Mouse (Mus musculus): Measurements from ENCODE around the gene Nat8f2. TPM values are rescaled to one million over a fixed set of nuclear protein-coding genes. Genes with fewer than 3 reads are reported as not detected.
"Not testable (repeated sequence)": the region's sequence is repeated elsewhere in the genome, so short reads cannot be mapped to it uniquely, and the experiment has no call there.

Gene Nat8f2
- polyA plus RNA-seq, 1 experiment from 2014 or later, result not detected

GRCm38 (mm10) chr6:85862565-85862964, 6.4 kb downstream of the Nat8f2 start:
- no peak overlapping the region for H3K4me2 ChIP-seq (replicated peaks)
- no peak overlapping the region for H3K9ac ChIP-seq (replicated peaks)
- H3K36me3 ChIP-seq, result no peaks in the 10 kb centered on the region
- ATAC-seq, result no peak
- H3K4me3 ChIP-seq (replicated peaks), result no peak overlapping the region
- no peaks in the 10 kb centered on the region for H3K27me3 ChIP-seq
- H3K4me1 ChIP-seq (replicated peaks), result no peaks in the 10 kb centered on the region
- H3K9me3 ChIP-seq, result no peaks in the 10 kb centered on the region
- no peak overlapping the region for H3K27ac ChIP-seq
- 80% methylated on average over 3 of the region's 3 CpGs for WGBS

GRCm38 (mm10) chr6:85861247-85861646, 7.7 kb downstream of the Nat8f2 start:
- no peak overlapping the region for H3K4me2 ChIP-seq (replicated peaks)
- 93% methylated on average over 3 of the region's 3 CpGs for WGBS

GRCm38 (mm10) chr6:85856194-85856678, 12.7 kb downstream of the Nat8f2 start:
- no peaks in the 10 kb centered on the region for H3K9me3 ChIP-seq

More at GRCm38 (mm10) chr6:85861247-85861646, 7.7 kb downstream of the Nat8f2 start:
- Histone ChIP-seq H3K9me3 (no peaks in the 10 kb centered on the region), H3K27ac (no peak overlapping the region), H3K36me3 (no peaks in the 10 kb centered on the region), H3K4me1 (replicated peaks) (no peaks in the 10 kb centered on the region), H3K27me3 (no peaks in the 10 kb centered on the region), H3K9ac (replicated peaks) (no peak overlapping the region), H3K4me3 (replicated peaks) (no peak overlapping the region)
- no peak for ATAC-seq

GRCm38 (mm10) chr6:85853481-85853880, 15.5 kb downstream of the Nat8f2 start:
- WGBS, result 83% methylated on average over 3 of the region's 3 CpGs

More at GRCm38 (mm10) chr6:85856194-85856678, 12.7 kb downstream of the Nat8f2 start:
- no peak overlapping the region for H3K27ac ChIP-seq
- H3K9ac ChIP-seq (replicated peaks), result no peak overlapping the region
- ATAC-seq, result 0 out of 2 replicates have a peak, but pooled peaks have one; percentile 17
- H3K36me3 ChIP-seq, result no peaks in the 10 kb centered on the region
- no peaks in the 10 kb centered on the region for H3K27me3 ChIP-seq
- no peak overlapping the region for H3K4me2 ChIP-seq (replicated peaks)
- WGBS, result 75% methylated on average over 1 of the region's 1 CpGs
- H3K4me3 ChIP-seq (replicated peaks), result no peak overlapping the region
- no peaks in the 10 kb centered on the region for H3K4me1 ChIP-seq (replicated peaks)

GRCm38 (mm10) chr6:85851062-85851773, 17.7 kb downstream of the Nat8f2 start:
- 91% methylated on average over 7 of the region's 7 CpGs for WGBS
- Histone ChIP-seq H3K9me3 (no peaks in the 10 kb centered on the region), H3K4me1 (replicated peaks) (0 out of 2 replicates have a peak, but pooled peaks cover 4% of the 10 kb centered on the region), H3K27me3 (no peaks in the 10 kb centered on the region), H3K36me3 (no peaks in the 10 kb centered on the region), H3K27ac (no peak overlapping the region), H3K9ac (replicated peaks) (no peak overlapping the region), H3K4me3 (replicated peaks) (no peak overlapping the region), H3K4me2 (replicated peaks) (no peak overlapping the region)
- ATAC-seq, result no peak

More at GRCm38 (mm10) chr6:85853481-85853880, 15.5 kb downstream of the Nat8f2 start:
- Histone ChIP-seq H3K4me3 (replicated peaks) (no peak overlapping the region), H3K4me1 (replicated peaks) (no peaks in the 10 kb centered on the region), H3K9me3 (no peaks in the 10 kb centered on the region), H3K36me3 (no peaks in the 10 kb centered on the region), H3K4me2 (replicated peaks) (no peak overlapping the region), H3K9ac (replicated peaks) (no peak overlapping the region), H3K27ac (no peak overlapping the region), H3K27me3 (no peaks in the 10 kb centered on the region)
- ATAC-seq, result no peak

GRCm38 (mm10) chr6:85849240-85849639, 19.7 kb downstream of the Nat8f2 start:
- Histone ChIP-seq H3K27me3 (no peaks in the 10 kb centered on the region), H3K9ac (replicated peaks) (no peak overlapping the region), H3K9me3 (no peaks in the 10 kb centered on the region), H3K4me2 (replicated peaks) (no peak overlapping the region), H3K36me3 (no peaks in the 10 kb centered on the region), H3K4me3 (replicated peaks) (no peak overlapping the region), H3K27ac (no peak overlapping the region), H3K4me1 (replicated peaks) (0 out of 2 replicates have a peak, but pooled peaks cover 4% of the 10 kb centered on the region)
- WGBS, result 22% methylated on average over 2 of the region's 2 CpGs
- ATAC-seq, result no peak

GRCm38 (mm10) chr6:85848140-85848539, 20.8 kb downstream of the Nat8f2 start:
- WGBS, result 94% methylated on average over 4 of the region's 4 CpGs
- Histone ChIP-seq H3K36me3 (no peaks in the 10 kb centered on the region), H3K4me1 (replicated peaks) (0 out of 2 replicates have a peak, but pooled peaks cover 4% of the 10 kb centered on the region), H3K9me3 (no peaks in the 10 kb centered on the region), H3K9ac (replicated peaks) (no peak overlapping the region), H3K4me3 (replicated peaks) (no peak overlapping the region), H3K27ac (no peak overlapping the region), H3K27me3 (no peaks in the 10 kb centered on the region), H3K4me2 (replicated peaks) (no peak overlapping the region)
- ATAC-seq, result no peak

GRCm38 (mm10) chr6:85846921-85847320, 22.0 kb downstream of the Nat8f2 start:
- Histone ChIP-seq H3K4me1 (replicated peaks) (0 out of 2 replicates have a peak, but pooled peaks cover 4% of the 10 kb centered on the region), H3K9ac (replicated peaks) (no peak overlapping the region), H3K27me3 (no peaks in the 10 kb centered on the region), H3K27ac (no peak overlapping the region), H3K4me3 (replicated peaks) (no peak overlapping the region), H3K4me2 (replicated peaks) (no peak overlapping the region), H3K9me3 (no peaks in the 10 kb centered on the region), H3K36me3 (no peaks in the 10 kb centered on the region)
- no peak for ATAC-seq
- 49% methylated on average over 1 of the region's 1 CpGs for WGBS

GRCm38 (mm10) chr6:85843677-85844458, 25.1 kb downstream of the Nat8f2 start:
- not testable (repeated sequence) for H3K27me3 ChIP-seq; H3K9ac ChIP-seq (replicated peaks); H3K4me3 ChIP-seq (replicated peaks); H3K4me1 ChIP-seq (replicated peaks); H3K36me3 ChIP-seq; H3K27ac ChIP-seq; ATAC-seq; H3K4me2 ChIP-seq (replicated peaks); H3K9me3 ChIP-seq
- 57% methylated on average over 25 of the region's 25 CpGs for WGBS

- ATAC-seq, result no peak
- no peaks in the 10 kb centered on the region for H3K9me3 ChIP-seq
- no peak overlapping the region for H3K27ac ChIP-seq
- no peaks in the 10 kb centered on the region for H3K27me3 ChIP-seq
- 32% methylated on average over 4 of the region's 4 CpGs for WGBS
- 0 out of 2 replicates have a peak, but pooled peaks cover 3% of the 10 kb centered on the region for H3K4me1 ChIP-seq (replicated peaks)
- H3K4me2 ChIP-seq (replicated peaks), result no peak overlapping the region
- no peak overlapping the region for H3K9ac ChIP-seq (replicated peaks)
- no peak overlapping the region for H3K4me3 ChIP-seq (replicated peaks)
- no peaks in the 10 kb centered on the region for H3K36me3 ChIP-seq
Measured at GRCm38 (mm10) chr6:85839982-85840381, 29.0 kb downstream of the Nat8f2 start.

- WGBS, result 64% methylated on average over 8 of the region's 8 CpGs
- Histone ChIP-seq H3K4me3 (replicated peaks) (no peak overlapping the region), H3K9me3 (no peaks in the 10 kb centered on the region), H3K4me2 (replicated peaks) (no peak overlapping the region), H3K27me3 (no peaks in the 10 kb centered on the region), H3K27ac (no peak overlapping the region), H3K9ac (replicated peaks) (no peak overlapping the region), H3K4me1 (replicated peaks) (0 out of 2 replicates have a peak, but pooled peaks cover 3% of the 10 kb centered on the region), H3K36me3 (no peaks in the 10 kb centered on the region)
- ATAC-seq, result no peak
Measured at GRCm38 (mm10) chr6:85838674-85839073, 30.3 kb downstream of the Nat8f2 start.

- not testable (repeated sequence) for H3K27ac ChIP-seq; H3K4me2 ChIP-seq (replicated peaks); H3K36me3 ChIP-seq; H3K27me3 ChIP-seq; H3K4me1 ChIP-seq (replicated peaks); ATAC-seq; H3K4me3 ChIP-seq (replicated peaks); H3K9me3 ChIP-seq; H3K9ac ChIP-seq (replicated peaks)
- 11% methylated on average over 12 of the region's 12 CpGs for WGBS
Measured at GRCm38 (mm10) chr6:85837307-85837706, 31.7 kb downstream of the Nat8f2 start.
